Mouse (Mus musculus) lung, embryonic 15.5 days (tissue): ENCODE results near the gene Rnaseh2a. TPM values are rescaled to one million over a fixed set of nuclear protein-coding genes. Genes with fewer than 3 reads are reported as not detected.
"Not testable (repeated sequence)": the region's sequence is repeated elsewhere in the genome, so short reads cannot be mapped to it uniquely, and the experiment has no call there.

ENCODE experiments used
- ATAC-seq: fragments of 200-750 bp; cut with Nextera tagmentation; 2 replicates; pipeline ENCODE4 v1.8.0; 2017; ENCODE audit warnings: moderate number of reproducible peaks, borderline replicate concordance; ENCODE audit not compliant: low FRiP score, low TSS enrichment; ENCODE audit errors: extremely low read depth
- H3K27ac ChIP-seq: fragments of 300-500 bp; sonication (generic); 2 replicates; pipeline ENCODE4 v1.5.1; 2015; ENCODE audit warnings: moderate library complexity, mild to moderate bottlenecking, inconsistent platforms
- H3K27me3 ChIP-seq: fragments of 300-500 bp; sonication (generic); 2 replicates; pipeline ENCODE4 v1.6.1; 2015; ENCODE audit warnings: inconsistent platforms
- H3K36me3 ChIP-seq: fragments of 300-500 bp; sonication (generic); 2 replicates; pipeline ENCODE4 v1.6.1; 2015; ENCODE audit warnings: inconsistent platforms
- H3K4me1 ChIP-seq: fragments of 300-500 bp; sonication (generic); 2 replicates; pipeline ENCODE4 v1.6.1; 2015; ENCODE audit warnings: inconsistent platforms
- H3K4me2 ChIP-seq: fragments of 300-500 bp; sonication (generic); 2 replicates; pipeline ENCODE4 v1.6.1; 2015; ENCODE audit warnings: inconsistent platforms, mild to moderate bottlenecking, moderate library complexity
- H3K4me3 ChIP-seq: fragments of 300-500 bp; sonication (generic); 2 replicates; pipeline ENCODE4 v1.5.1; 2015; ENCODE audit warnings: mild to moderate bottlenecking, inconsistent platforms
- H3K9ac ChIP-seq: fragments of 300-500 bp; sonication (generic); 2 replicates; pipeline ENCODE4 v1.6.1; 2015; ENCODE audit warnings: inconsistent platforms
- H3K9me3 ChIP-seq: fragments of 300-500 bp; sonication (generic); 2 replicates; pipeline ENCODE4 v1.6.1; 2016; ENCODE audit warnings: inconsistent platforms
- WGBS: fragments of 180-500 bp; shearing (Covaris S2); methylation state at CpG from one replicate; pipeline ENCODE4 v1.1.7; 2015; 5-methylcytosine and 5-hydroxymethylcytosine counted together
- polyA plus RNA-seq: library from polyadenylated mRNA; unstranded; fragments of >200 nt; fragmentation: Nextera tagmentation; extraction: Ambion mirVana; gene quantifications from 2 replicates; pipeline ENCODE4 v1.2.1, GENCODE M21; 2015

Rnaseh2a gene
- polyA plus RNA-seq, 1 experiment from 2014 or later = 114 TPM

GRCm38 (mm10) chr8:84915269-84915668 lies 54.3 kb downstream of the Rnaseh2a start:
- Histone ChIP-seq H3K4me2 (no peak overlapping the region), H3K9ac (no peak overlapping the region), H3K27me3 (peaks cover 65% of the 10 kb centered on the region), H3K4me1 (peaks cover 14% of the 10 kb centered on the region), H3K27ac (no peak overlapping the region), H3K4me3 (no peak overlapping the region), H3K36me3 (no peaks in the 10 kb centered on the region; the same call in 1 of the 2 replicates), H3K9me3 (no peaks in the 10 kb centered on the region)
- 83% methylated on average over 8 of the region's 8 CpGs for WGBS
- no peak for ATAC-seq

- ATAC-seq = no peak
- H3K27ac ChIP-seq = no peak overlapping the region
- peaks cover 68% of the 10 kb centered on the region for H3K27me3 ChIP-seq
- H3K4me2 ChIP-seq = peak overlapping the region; percentile 75
- H3K36me3 ChIP-seq = no peaks in the 10 kb centered on the region; the same call in 1 of the 2 replicates
- WGBS = 20% methylated on average over 4 of the region's 4 CpGs
- H3K4me3 ChIP-seq = peak overlapping the region; percentile 43; the same call in 1 of the 2 replicates
- H3K9me3 ChIP-seq = no peaks in the 10 kb centered on the region
- no peak overlapping the region for H3K9ac ChIP-seq
- H3K4me1 ChIP-seq = peaks cover 19% of the 10 kb centered on the region
Measured at GRCm38 (mm10) chr8:84913960-84914359, 55.6 kb downstream of the Rnaseh2a start.

GRCm38 (mm10) chr8:84913502-84913900 lies 56.1 kb downstream of the Rnaseh2a start:
- 7% methylated on average over 9 of the region's 9 CpGs for WGBS
- H3K4me3 ChIP-seq = peak overlapping the region; percentile 43

GRCm38 (mm10) chr8:84912895-84913501 lies 56.6 kb downstream of the Rnaseh2a start:
- WGBS = 1% methylated on average over 55 of the region's 55 CpGs
- H3K4me2 ChIP-seq = peak overlapping the region; percentile 75
- H3K27ac ChIP-seq = peak overlapping the region; percentile 29; the same call in 1 of the 2 replicates
- H3K27me3 ChIP-seq = peaks cover 60% of the 10 kb centered on the region
- peak overlapping the region; percentile 43 for H3K4me3 ChIP-seq
- H3K9ac ChIP-seq = peak overlapping the region; percentile 36
- H3K9me3 ChIP-seq = no peaks in the 10 kb centered on the region
- ATAC-seq = peak; percentile 43
- peaks cover 22% of the 10 kb centered on the region for H3K4me1 ChIP-seq
- no peaks in the 10 kb centered on the region; the same call in 1 of the 2 replicates for H3K36me3 ChIP-seq

More at GRCm38 (mm10) chr8:84913502-84913900, 56.1 kb downstream of the Rnaseh2a start:
- H3K27me3 ChIP-seq = peaks cover 65% of the 10 kb centered on the region
- H3K4me2 ChIP-seq = peak overlapping the region; percentile 75
- peaks cover 22% of the 10 kb centered on the region for H3K4me1 ChIP-seq
- ATAC-seq = no peak
- no peaks in the 10 kb centered on the region; the same call in 1 of the 2 replicates for H3K36me3 ChIP-seq
- H3K9me3 ChIP-seq = no peaks in the 10 kb centered on the region
- peak overlapping the region; percentile 36 for H3K9ac ChIP-seq
- peak overlapping the region; percentile 29; the same call in 1 of the 2 replicates for H3K27ac ChIP-seq

GRCm38 (mm10) chr8:84912391-84912790 lies 57.2 kb downstream of the Rnaseh2a start:
- WGBS = 17% methylated on average over 27 of the region's 27 CpGs
- Histone ChIP-seq H3K4me3 (peak overlapping the region; percentile 43), H3K4me1 (peaks cover 22% of the 10 kb centered on the region), H3K27ac (no peak overlapping the region), H3K27me3 (peaks cover 54% of the 10 kb centered on the region), H3K9ac (0 out of 2 replicates have a peak overlapping the region, but pooled peaks have one; percentile 36), H3K9me3 (no peaks in the 10 kb centered on the region), H3K4me2 (peak overlapping the region; percentile 75), H3K36me3 (no peaks in the 10 kb centered on the region; the same call in 1 of the 2 replicates)
- ATAC-seq = no peak

GRCm38 (mm10) chr8:84911854-84912253 lies 57.7 kb downstream of the Rnaseh2a start:
- no peaks in the 10 kb centered on the region for H3K9me3 ChIP-seq
- no peak overlapping the region for H3K4me3 ChIP-seq
- H3K9ac ChIP-seq = no peak overlapping the region
- 80% methylated on average over 9 of the region's 9 CpGs for WGBS
- peaks cover 22% of the 10 kb centered on the region for H3K4me1 ChIP-seq
- H3K36me3 ChIP-seq = no peaks in the 10 kb centered on the region; the same call in 1 of the 2 replicates
- H3K27ac ChIP-seq = no peak overlapping the region
- no peak for ATAC-seq
- peaks cover 52% of the 10 kb centered on the region for H3K27me3 ChIP-seq
- no peak overlapping the region for H3K4me2 ChIP-seq

- Histone ChIP-seq H3K4me3 (no peak overlapping the region), H3K4me2 (no peak overlapping the region), H3K9ac (no peak overlapping the region), H3K9me3 (no peaks in the 10 kb centered on the region), H3K4me1 (peaks cover 22% of the 10 kb centered on the region), H3K27ac (no peak overlapping the region), H3K36me3 (no peaks in the 10 kb centered on the region; the same call in 1 of the 2 replicates), H3K27me3 (peaks cover 47% of the 10 kb centered on the region)
- no peak for ATAC-seq
- WGBS = 72% methylated on average over 6 of the region's 6 CpGs
Measured at GRCm38 (mm10) chr8:84910551-84910950, 59.0 kb downstream of the Rnaseh2a start.

GRCm38 (mm10) chr8:84909949-84910348 lies 59.6 kb downstream of the Rnaseh2a start:
- Histone ChIP-seq H3K36me3 (no peaks in the 10 kb centered on the region), H3K4me2 (peak overlapping the region; percentile 86; the same call in 1 of the 2 replicates), H3K4me3 (no peak overlapping the region)

GRCm38 (mm10) chr8:84909162-84909767 lies 60.3 kb downstream of the Rnaseh2a start:
- H3K4me2 ChIP-seq = peak overlapping the region; percentile 86
- H3K4me3 ChIP-seq = peak overlapping the region; percentile 51
- WGBS = 45% methylated on average over 20 of the region's 20 CpGs
- H3K27me3 ChIP-seq = peaks cover 42% of the 10 kb centered on the region
- no peaks in the 10 kb centered on the region for H3K9me3 ChIP-seq
- no peak for ATAC-seq
- H3K27ac ChIP-seq = no peak overlapping the region
- no peaks in the 10 kb centered on the region for H3K36me3 ChIP-seq
- H3K4me1 ChIP-seq = peaks cover 22% of the 10 kb centered on the region
- H3K9ac ChIP-seq = peak overlapping the region; percentile 53

More at GRCm38 (mm10) chr8:84909949-84910348, 59.6 kb downstream of the Rnaseh2a start:
- peaks cover 22% of the 10 kb centered on the region for H3K4me1 ChIP-seq
- H3K27ac ChIP-seq = no peak overlapping the region
- 61% methylated on average over 5 of the region's 5 CpGs for WGBS
- no peaks in the 10 kb centered on the region for H3K9me3 ChIP-seq
- no peak for ATAC-seq
- H3K27me3 ChIP-seq = peaks cover 42% of the 10 kb centered on the region
- no peak overlapping the region for H3K9ac ChIP-seq

GRCm38 (mm10) chr8:84908421-84909161 lies 61.0 kb downstream of the Rnaseh2a start, which contains the start of gene Dnase2a:
Gene Dnase2a, plus strand, starts transcription at chr8:84908560.
- ATAC-seq = peak; percentile 94
- 0 out of 2 replicates have a peak within 1 kb of the TSS, but pooled peaks have one; percentile 35 for H3K27ac ChIP-seq

GRCm38 (mm10) chr8:84907979-84908378 lies 61.6 kb downstream of the Rnaseh2a start:
- peaks cover 31% of the 10 kb centered on the region for H3K27me3 ChIP-seq
- H3K4me1 ChIP-seq = peaks cover 24% of the 10 kb centered on the region
- H3K4me3 ChIP-seq = peak overlapping the region; percentile 51
- WGBS = 25% methylated on average over 7 of the region's 7 CpGs
- H3K36me3 ChIP-seq, H3K9me3 ChIP-seq, ATAC-seq: not testable (repeated sequence)
- 0 out of 2 replicates have a peak overlapping the region, but pooled peaks have one; percentile 35 for H3K27ac ChIP-seq
- peak overlapping the region; percentile 86 for H3K4me2 ChIP-seq
- peak overlapping the region; percentile 53; the same call in 1 of the 2 replicates for H3K9ac ChIP-seq

More at GRCm38 (mm10) chr8:84908421-84909161, 61.0 kb downstream of the Rnaseh2a start, which contains the start of gene Dnase2a:
- 1% methylated on average over 45 of the region's 45 CpGs for WGBS
- Histone ChIP-seq H3K9me3 (no peaks in the 10 kb centered on the region), H3K36me3 (no peaks in the 10 kb centered on the region), H3K4me3 (peak within 1 kb of the TSS; percentile 51), H3K4me1 (peaks cover 24% of the 10 kb centered on the region), H3K9ac (peak within 1 kb of the TSS; percentile 53), H3K27me3 (peaks cover 37% of the 10 kb centered on the region), H3K4me2 (peak within 1 kb of the TSS; percentile 86)
